Mouse (Mus musculus): ENCODE measurements around the gene Mcf2l. TPM values are rescaled to one million over a fixed set of nuclear protein-coding genes. Genes with fewer than 3 reads are reported as not detected.

The Mcf2l gene
- polyA plus RNA-seq, 1 experiment from 2014 or later, result 142 TPM

- no peak overlapping the region for H3K27ac ChIP-seq (ENCODE audit: low read depth, low read length)
- WGBS, result 77% methylated on average over 8 of the region's 8 CpGs
- H3K9ac ChIP-seq (ENCODE audit: low read depth, low read length), result no peak overlapping the region
- no peak for ATAC-seq
- H3K36me3 ChIP-seq (ENCODE audit: control insufficient read depth, insufficient read depth, low read length), result peaks cover 15% of the 10 kb centered on the region
- no peaks in the 10 kb centered on the region for H3K4me1 ChIP-seq (ENCODE audit: control insufficient read depth, insufficient read depth, low read depth, low read length)
- no peaks in the 10 kb centered on the region for H3K27me3 ChIP-seq (replicated peaks; ENCODE audit: control insufficient read depth, insufficient read depth, low read length)
- H3K4me2 ChIP-seq (ENCODE audit: low read length), result no peak overlapping the region
- H3K4me3 ChIP-seq (ENCODE audit: low read length), result no peak overlapping the region
- H3K9me3 ChIP-seq (ENCODE audit: control insufficient read depth, low read length), result no peaks in the 10 kb centered on the region
Measured at GRCm38 (mm10) chr8:12987571-12987970, 114.0 kb downstream of the Mcf2l start.

- WGBS, result 82% methylated on average over 13 of the region's 13 CpGs
- no peak overlapping the region for H3K9ac ChIP-seq (ENCODE audit: low read depth, low read length)
- no peak overlapping the region for H3K4me3 ChIP-seq (ENCODE audit: low read length)
- no peak for ATAC-seq
- H3K27me3 ChIP-seq (replicated peaks; ENCODE audit: control insufficient read depth, insufficient read depth, low read length), result no peaks in the 10 kb centered on the region
- H3K4me1 ChIP-seq (ENCODE audit: control insufficient read depth, insufficient read depth, low read depth, low read length), result no peaks in the 10 kb centered on the region
- H3K9me3 ChIP-seq (ENCODE audit: control insufficient read depth, low read length), result no peaks in the 10 kb centered on the region
- no peak overlapping the region for H3K4me2 ChIP-seq (ENCODE audit: low read length)
- H3K36me3 ChIP-seq (ENCODE audit: control insufficient read depth, insufficient read depth, low read length), result peaks cover 16% of the 10 kb centered on the region
- no peak overlapping the region for H3K27ac ChIP-seq (ENCODE audit: low read depth, low read length)
Measured at GRCm38 (mm10) chr8:12988722-12989430, 115.3 kb downstream of the Mcf2l start.

DNA sequence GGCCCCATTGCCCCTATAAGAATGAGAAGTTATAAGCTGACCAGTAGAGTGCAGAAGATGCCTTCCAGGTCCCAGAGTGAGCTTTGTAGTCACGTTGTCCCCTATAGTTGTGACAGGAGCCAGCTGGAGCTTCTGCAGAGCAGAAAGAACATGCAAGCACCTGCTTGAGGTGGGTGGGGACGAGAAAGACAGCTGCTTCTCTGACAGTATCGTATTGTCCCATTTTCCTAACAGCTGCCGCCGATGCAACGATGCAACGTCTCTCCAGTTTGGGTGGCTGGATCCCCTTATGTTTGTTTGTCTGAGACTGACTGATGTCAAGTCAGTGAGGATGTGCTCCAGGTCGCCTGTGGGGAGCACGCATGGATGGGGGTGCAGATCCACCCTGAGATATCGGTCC lies 117.8 kb downstream of the Mcf2l start:
- no peak overlapping the region for H3K4me2 ChIP-seq (ENCODE audit: low read length)
- H3K4me1 ChIP-seq (ENCODE audit: control insufficient read depth, insufficient read depth, low read depth, low read length), result no peaks in the 10 kb centered on the region
- H3K27ac ChIP-seq (ENCODE audit: low read depth, low read length), result no peak overlapping the region
- H3K9me3 ChIP-seq (ENCODE audit: control insufficient read depth, low read length), result no peaks in the 10 kb centered on the region
- no peak overlapping the region for H3K9ac ChIP-seq (ENCODE audit: low read depth, low read length)
- H3K4me3 ChIP-seq (ENCODE audit: low read length), result no peak overlapping the region
- WGBS, result 78% methylated on average over 10 of the region's 10 CpGs
- peaks cover 10% of the 10 kb centered on the region for H3K36me3 ChIP-seq (ENCODE audit: control insufficient read depth, insufficient read depth, low read length)
- ATAC-seq, result no peak
- no peaks in the 10 kb centered on the region for H3K27me3 ChIP-seq (replicated peaks; ENCODE audit: control insufficient read depth, insufficient read depth, low read length)

- ATAC-seq, result no peak
- Histone ChIP-seq H3K4me3 (ENCODE audit: low read length) (no peak overlapping the region), H3K27me3 (replicated peaks; ENCODE audit: control insufficient read depth, insufficient read depth, low read length) (no peaks in the 10 kb centered on the region), H3K4me2 (ENCODE audit: low read length) (no peak overlapping the region), H3K27ac (ENCODE audit: low read depth, low read length) (no peak overlapping the region), H3K9ac (ENCODE audit: low read depth, low read length) (no peak overlapping the region), H3K9me3 (ENCODE audit: control insufficient read depth, low read length) (no peaks in the 10 kb centered on the region), H3K36me3 (ENCODE audit: control insufficient read depth, insufficient read depth, low read length) (peaks cover 27% of the 10 kb centered on the region), H3K4me1 (ENCODE audit: control insufficient read depth, insufficient read depth, low read depth, low read length) (no peaks in the 10 kb centered on the region)
- 81% methylated on average over 5 of the region's 5 CpGs for WGBS
Measured at GRCm38 (mm10) chr8:12994468-12994867, 120.9 kb downstream of the Mcf2l start.

- ATAC-seq, result no peak
- no peak overlapping the region for H3K4me3 ChIP-seq (ENCODE audit: low read length)
- H3K9ac ChIP-seq (ENCODE audit: low read depth, low read length), result no peak overlapping the region
- 52% methylated on average over 5 of the region's 5 CpGs for WGBS
- H3K27me3 ChIP-seq (replicated peaks; ENCODE audit: control insufficient read depth, insufficient read depth, low read length), result no peaks in the 10 kb centered on the region
- no peaks in the 10 kb centered on the region for H3K4me1 ChIP-seq (ENCODE audit: control insufficient read depth, insufficient read depth, low read depth, low read length)
- H3K4me2 ChIP-seq (ENCODE audit: low read length), result no peak overlapping the region
- H3K36me3 ChIP-seq (ENCODE audit: control insufficient read depth, insufficient read depth, low read length), result peaks cover 35% of the 10 kb centered on the region
- H3K27ac ChIP-seq (ENCODE audit: low read depth, low read length), result no peak overlapping the region
- no peaks in the 10 kb centered on the region for H3K9me3 ChIP-seq (ENCODE audit: control insufficient read depth, low read length)
Measured at GRCm38 (mm10) chr8:12995481-12995880, 121.9 kb downstream of the Mcf2l start.

DNA sequence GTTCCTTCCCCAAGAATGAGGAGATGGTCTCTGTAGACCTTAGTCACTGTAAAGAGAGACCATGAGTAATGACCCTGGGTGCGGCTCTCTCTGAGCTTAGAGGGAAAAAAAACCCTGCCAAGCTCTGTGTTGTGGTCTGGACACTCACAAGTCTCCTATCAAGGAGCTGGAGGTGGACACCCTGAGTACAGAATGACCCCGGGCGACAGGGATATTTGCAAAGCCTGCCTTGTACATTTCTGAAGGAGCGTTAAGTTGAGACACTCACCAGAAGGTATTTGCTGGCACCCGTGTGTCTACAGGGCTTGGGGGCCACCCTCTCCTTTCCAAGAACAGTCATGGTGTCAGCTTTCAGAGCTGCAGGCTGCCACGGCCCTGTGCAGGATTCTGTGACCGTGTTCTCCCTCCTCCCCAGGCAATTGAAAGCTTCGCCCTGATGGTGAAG lies 123.2 kb downstream of the Mcf2l start:
- peaks cover 47% of the 10 kb centered on the region for H3K36me3 ChIP-seq (ENCODE audit: control insufficient read depth, insufficient read depth, low read length)
- H3K4me1 ChIP-seq (ENCODE audit: control insufficient read depth, insufficient read depth, low read depth, low read length), result no peaks in the 10 kb centered on the region
- no peak overlapping the region for H3K27ac ChIP-seq (ENCODE audit: low read depth, low read length)
- WGBS, result 78% methylated on average over 8 of the region's 8 CpGs
- H3K9me3 ChIP-seq (ENCODE audit: control insufficient read depth, low read length), result no peaks in the 10 kb centered on the region
- no peak overlapping the region for H3K9ac ChIP-seq (ENCODE audit: low read depth, low read length)
- no peak overlapping the region for H3K4me3 ChIP-seq (ENCODE audit: low read length)
- H3K27me3 ChIP-seq (replicated peaks; ENCODE audit: control insufficient read depth, insufficient read depth, low read length), result no peaks in the 10 kb centered on the region
- no peak for ATAC-seq
- H3K4me2 ChIP-seq (ENCODE audit: low read length), result no peak overlapping the region

DNA sequence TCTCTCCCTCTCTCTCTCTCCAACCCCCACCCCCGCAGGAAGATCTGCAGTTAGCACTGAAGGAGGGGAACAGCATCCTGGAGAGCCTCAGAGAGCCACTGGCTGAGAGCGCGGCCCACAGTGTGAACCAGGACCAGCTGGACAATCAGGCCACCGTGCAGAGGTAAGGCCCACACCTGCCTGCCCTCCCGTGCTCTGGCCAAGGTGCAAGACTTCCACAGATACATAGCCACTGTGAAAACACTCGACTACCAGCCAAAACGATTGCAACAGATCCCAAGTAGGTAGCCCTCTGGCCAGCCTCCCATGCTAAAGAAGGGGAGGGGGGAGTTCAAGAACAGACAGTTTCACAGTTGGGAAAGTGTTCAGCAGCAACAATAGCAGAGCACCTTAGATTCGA lies 124.7 kb downstream of the Mcf2l start:
- ATAC-seq, result no peak
- H3K9ac ChIP-seq (ENCODE audit: low read depth, low read length), result no peak overlapping the region
- WGBS, result 91% methylated on average over 8 of the region's 8 CpGs
- peaks cover 54% of the 10 kb centered on the region for H3K36me3 ChIP-seq (ENCODE audit: control insufficient read depth, insufficient read depth, low read length)
- no peak overlapping the region for H3K4me2 ChIP-seq (ENCODE audit: low read length)
- H3K27me3 ChIP-seq (replicated peaks; ENCODE audit: control insufficient read depth, insufficient read depth, low read length), result no peaks in the 10 kb centered on the region
- H3K9me3 ChIP-seq (ENCODE audit: control insufficient read depth, low read length), result no peaks in the 10 kb centered on the region
- no peaks in the 10 kb centered on the region for H3K4me1 ChIP-seq (ENCODE audit: control insufficient read depth, insufficient read depth, low read depth, low read length)
- no peak overlapping the region for H3K27ac ChIP-seq (ENCODE audit: low read depth, low read length)
- no peak overlapping the region for H3K4me3 ChIP-seq (ENCODE audit: low read length)

GRCm38 (mm10) chr8:12999793-13000192 lies 126.2 kb downstream of the Mcf2l start:
- Histone ChIP-seq H3K27me3 (replicated peaks; ENCODE audit: control insufficient read depth, insufficient read depth, low read length) (no peaks in the 10 kb centered on the region), H3K4me2 (ENCODE audit: low read length) (no peak overlapping the region), H3K4me3 (ENCODE audit: low read length) (no peak overlapping the region), H3K36me3 (ENCODE audit: control insufficient read depth, insufficient read depth, low read length) (peaks cover 59% of the 10 kb centered on the region), H3K27ac (ENCODE audit: low read depth, low read length) (no peak overlapping the region), H3K4me1 (ENCODE audit: control insufficient read depth, insufficient read depth, low read depth, low read length) (no peaks in the 10 kb centered on the region), H3K9me3 (ENCODE audit: control insufficient read depth, low read length) (no peaks in the 10 kb centered on the region), H3K9ac (ENCODE audit: low read depth, low read length) (no peak overlapping the region)
- ATAC-seq, result no peak
- 76% methylated on average over 7 of the region's 9 CpGs for WGBS

GRCm38 (mm10) chr8:13007458-13007857 lies 133.9 kb downstream of the Mcf2l start:
- H3K4me1 ChIP-seq (ENCODE audit: control insufficient read depth, insufficient read depth, low read depth, low read length), result no peaks in the 10 kb centered on the region

More at GRCm38 (mm10) chr8:13007458-13007857, 133.9 kb downstream of the Mcf2l start:
- Histone ChIP-seq H3K4me3 (ENCODE audit: low read length) (no peak overlapping the region), H3K9ac (ENCODE audit: low read depth, low read length) (no peak overlapping the region), H3K4me2 (ENCODE audit: low read length) (no peak overlapping the region), H3K27ac (ENCODE audit: low read depth, low read length) (no peak overlapping the region), H3K36me3 (ENCODE audit: control insufficient read depth, insufficient read depth, low read length) (peaks cover 68% of the 10 kb centered on the region), H3K27me3 (replicated peaks; ENCODE audit: control insufficient read depth, insufficient read depth, low read length) (no peaks in the 10 kb centered on the region), H3K9me3 (ENCODE audit: control insufficient read depth, low read length) (no peaks in the 10 kb centered on the region)
- no peak for ATAC-seq
- 86% methylated on average over 4 of the region's 4 CpGs for WGBS

Measured in hindbrain, embryonic 16.5 days (tissue).